Mouse (Mus musculus): ENCODE measurements around the gene Prr5.

Prr5 gene

DNA sequence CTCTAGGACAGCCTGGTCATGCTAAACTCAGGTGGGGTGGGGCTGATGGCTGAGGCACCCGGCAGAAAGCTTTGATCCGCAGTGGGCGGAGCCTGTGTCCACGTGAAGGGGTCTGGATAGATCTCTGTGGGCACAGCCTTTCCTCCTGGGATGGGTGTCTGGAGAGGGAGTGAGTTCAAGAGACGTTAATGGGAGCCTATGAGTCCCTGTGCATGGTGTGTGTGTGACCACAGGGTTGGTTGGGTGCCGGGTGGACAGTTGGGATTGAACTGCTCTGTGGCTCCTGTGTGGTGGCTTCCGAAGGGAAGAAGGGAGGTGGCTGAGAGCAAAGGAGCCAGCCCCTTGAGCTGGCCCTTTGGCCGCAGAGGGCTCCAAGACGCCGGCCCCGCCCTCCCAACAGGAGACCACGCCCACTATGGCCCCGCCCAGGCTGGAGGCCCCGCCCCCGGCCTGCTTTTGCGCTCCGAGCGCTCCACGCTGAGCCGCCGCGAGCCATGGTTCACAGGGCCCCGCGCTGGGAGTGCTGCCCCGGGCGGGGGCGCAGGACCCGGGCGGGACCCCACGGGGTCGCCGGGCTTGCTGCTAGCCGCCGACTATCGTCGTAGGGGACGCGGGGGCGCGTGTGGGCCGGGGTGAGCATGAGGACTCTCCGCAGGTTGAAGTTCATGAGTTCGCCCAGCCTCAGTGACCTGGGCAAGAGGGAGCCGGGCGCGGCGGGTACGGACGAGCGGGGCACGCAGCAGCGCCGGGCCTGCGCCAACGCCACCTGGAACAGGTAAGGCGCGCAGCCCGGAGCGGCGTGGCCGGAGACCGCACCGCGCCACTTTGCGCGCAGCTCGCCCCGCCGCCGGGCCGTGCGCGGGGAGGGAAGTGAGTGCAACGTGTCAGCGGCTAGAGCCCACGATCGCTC, 11.4 kb downstream of the Prr5 start:
- peak; percentile 79 for DNase-seq (ENCODE audit: inconsistent ontology term)

DNA sequence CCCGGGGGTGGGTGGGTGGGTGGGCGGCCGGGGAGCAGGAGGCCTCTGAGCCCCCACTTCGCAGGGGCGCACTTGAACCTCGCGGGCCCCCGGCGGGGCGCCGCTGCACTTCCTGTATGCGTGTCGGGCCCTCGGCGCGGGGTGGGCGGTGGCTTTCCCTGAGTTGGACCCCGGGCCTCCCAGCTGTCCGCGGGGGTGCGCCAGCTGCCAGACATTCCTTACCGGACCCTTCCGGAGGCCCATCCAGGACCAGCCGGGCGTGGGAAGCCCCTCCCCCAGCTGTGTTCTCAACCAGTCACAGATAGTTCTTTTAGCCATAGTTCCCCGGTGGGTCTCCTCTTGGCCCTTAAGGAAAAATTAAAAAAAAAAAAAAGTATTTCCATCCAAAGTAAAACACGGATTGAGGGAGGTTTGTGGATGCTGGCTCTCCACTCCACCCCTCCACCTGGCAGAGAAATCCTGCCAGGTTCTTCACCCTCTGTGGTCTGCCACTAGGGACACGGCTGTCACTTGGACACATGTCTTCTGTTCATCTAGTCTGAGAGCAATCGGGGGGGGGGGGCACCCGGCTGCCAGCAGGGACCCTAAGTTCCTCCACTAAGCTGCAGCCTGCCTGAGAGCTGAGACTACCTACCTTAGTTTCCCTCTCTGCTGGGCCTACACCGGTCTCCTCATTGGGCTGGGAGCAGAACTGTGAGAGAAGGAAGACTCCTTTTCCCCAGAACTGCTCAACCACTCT, 12.2 kb downstream of the Prr5 start:
- DNase-seq (ENCODE audit: inconsistent ontology term): peak; percentile 69

DNA sequence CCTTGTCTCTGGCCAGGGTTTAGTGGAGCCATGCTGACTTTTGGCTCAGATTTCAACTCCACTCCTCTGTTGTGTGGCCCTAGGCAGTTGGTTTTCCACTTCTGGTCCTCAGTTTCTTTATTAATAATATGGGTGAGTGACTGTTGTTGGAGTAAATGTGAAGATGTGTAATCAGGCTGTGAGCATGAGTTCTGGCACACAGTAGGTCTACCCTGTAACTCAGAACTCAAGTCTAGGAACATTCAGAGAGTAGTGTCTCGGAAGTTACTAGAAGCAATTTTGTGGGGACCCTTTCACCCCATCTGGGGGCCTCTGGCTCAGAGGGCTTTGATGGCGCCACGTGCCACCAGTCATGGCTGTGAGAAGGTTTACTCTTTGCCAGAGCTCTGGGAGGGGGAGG, 12.8 kb downstream of the Prr5 start:
- no peak for DNase-seq (ENCODE audit: inconsistent ontology term)

DNA sequence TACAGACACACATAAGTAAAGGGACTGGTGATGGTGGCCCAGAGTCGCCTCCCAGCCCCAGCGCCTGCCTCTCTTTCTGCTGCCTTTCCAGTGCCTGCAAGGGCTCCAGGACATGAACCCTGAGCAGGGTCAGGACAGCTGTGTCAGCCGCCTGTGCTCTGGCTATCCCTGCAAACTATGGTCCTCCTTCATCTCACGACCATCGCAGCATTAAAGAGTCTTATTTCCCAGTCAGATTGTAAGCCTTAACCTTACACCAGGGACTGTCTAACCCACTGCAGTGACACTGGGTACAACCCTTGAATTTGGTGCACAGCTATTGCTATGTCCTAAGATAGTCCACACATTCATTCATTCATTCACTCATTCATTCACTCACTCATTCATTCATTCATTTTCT, 13.4 kb downstream of the Prr5 start:
- DNase-seq (ENCODE audit: inconsistent ontology term): no peak

DNA sequence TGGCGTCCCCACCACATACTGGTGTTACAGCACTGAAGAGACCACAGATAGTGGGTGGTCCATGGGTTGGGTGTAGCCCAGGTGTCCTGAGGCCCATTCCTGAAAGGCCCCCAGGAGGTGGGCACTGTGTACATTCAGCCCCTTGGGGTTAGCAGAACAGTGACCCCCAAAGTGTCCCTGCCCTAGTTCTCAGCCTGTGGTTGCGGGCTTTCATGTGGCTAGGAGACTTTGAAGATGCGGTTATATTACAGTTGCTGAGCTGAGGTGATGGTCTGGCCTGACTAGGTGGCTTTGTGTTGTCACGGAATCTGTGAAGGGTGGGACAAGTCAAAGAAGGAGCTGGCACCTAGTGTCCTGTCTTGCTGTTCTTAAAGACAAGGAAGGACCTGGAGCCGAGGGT, 15.1 kb downstream of the Prr5 start:
- DNase-seq (ENCODE audit: inconsistent ontology term): no peak

DNA sequence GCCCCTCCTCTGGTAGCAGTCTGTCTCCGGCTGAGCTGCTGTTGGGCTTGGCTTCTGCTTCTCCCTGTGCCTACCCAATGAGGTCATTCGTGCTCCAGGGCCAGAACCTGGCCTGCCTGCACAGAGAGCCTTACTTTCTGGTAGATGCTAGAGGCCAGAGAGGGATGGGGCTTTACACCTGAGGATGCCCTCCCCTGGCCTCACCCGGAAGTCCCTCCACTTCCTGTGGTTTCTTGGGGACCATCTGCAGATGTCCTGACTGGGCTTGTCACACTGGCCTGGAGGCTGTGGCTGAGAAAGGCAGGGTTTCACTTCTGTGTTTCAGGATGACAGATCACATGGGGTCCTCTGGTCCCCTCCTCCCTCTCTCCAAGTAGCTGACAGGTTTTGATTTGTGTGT, 16.0 kb downstream of the Prr5 start:
- DNase-seq (ENCODE audit: inconsistent ontology term): no peak

DNA sequence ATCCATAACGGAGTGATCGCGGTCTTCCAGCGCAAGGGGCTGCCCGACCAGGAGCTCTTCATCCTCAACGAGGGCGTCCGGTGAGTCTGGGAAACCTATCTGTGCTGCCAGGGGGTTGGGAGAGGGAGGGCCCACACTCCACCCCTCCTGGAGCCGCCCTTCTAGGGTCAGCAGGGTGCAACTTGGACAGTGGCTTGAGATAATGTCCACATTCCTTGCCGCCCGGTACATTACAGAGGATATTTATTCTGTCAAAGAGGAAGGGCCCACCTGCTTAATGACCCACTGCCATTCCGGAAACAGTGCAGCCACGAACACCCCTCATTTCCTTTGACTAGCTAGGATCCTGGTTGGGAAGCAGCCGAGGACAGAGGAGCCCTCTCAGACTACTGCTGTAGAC, 18.5 kb downstream of the Prr5 start:
- DNase-seq (ENCODE audit: inconsistent ontology term): no peak

DNA sequence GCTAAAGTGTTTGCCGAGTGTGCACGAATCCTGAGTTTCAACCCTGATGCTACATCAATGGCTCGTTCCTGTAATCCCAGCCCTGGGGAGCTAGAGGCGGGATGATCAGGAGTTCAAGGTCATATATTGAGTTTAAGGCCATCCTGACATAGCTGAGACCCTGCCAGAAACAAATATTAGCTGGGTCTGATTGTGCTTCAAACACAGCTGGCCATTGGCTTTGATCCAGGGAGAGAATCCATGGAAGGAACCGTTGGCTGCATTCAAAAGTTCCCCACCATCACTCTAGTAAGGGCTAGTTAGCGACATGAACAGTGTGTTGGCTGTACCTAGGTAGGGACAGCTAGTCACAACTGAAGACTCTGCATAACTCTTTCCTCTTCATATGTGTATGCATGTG, 19.9 kb downstream of the Prr5 start:
- no peak for DNase-seq (ENCODE audit: inconsistent ontology term)

DNA sequence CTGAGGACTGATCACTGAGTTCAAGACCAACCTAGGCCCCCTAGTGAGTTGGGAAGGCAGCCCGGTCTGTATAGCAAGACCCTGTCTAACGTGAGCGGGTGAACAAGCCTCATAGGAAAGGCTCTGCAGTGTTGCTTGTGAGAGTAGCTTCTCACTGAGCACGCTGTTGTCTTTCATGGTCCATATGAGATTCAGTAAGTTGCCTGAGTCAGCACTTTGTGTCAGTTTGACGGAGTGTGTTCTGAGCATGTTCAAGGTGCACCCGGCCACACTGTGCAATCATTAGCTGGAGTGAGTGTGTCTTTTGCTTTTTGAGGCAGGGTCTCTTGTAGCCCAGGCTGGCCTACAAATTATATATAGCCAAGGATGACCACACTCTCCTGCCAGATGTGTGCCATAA, 22.1 kb downstream of the Prr5 start:
- no peak for DNase-seq (ENCODE audit: inconsistent ontology term)

DNA sequence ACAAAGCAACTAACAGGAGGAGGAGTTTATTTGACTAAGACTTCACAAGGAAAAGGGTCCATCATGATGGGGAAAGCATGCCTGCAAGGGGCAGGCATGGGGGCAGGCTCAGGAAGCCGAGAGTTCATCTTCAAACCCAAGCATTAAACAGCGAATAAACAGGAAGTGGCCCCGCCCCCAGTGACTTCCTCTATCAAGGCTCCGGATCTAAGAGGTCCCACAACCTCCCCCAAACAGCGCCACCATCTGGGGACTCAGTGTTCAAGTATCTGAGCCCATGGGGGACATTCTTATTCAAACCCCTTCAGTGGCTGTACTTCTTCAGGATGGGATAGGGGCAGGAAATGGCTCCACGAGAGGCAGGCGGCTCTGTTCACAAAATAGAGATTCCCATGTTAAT, 23.2 kb downstream of the Prr5 start:
- no peak for DNase-seq (ENCODE audit: inconsistent ontology term)

DNA sequence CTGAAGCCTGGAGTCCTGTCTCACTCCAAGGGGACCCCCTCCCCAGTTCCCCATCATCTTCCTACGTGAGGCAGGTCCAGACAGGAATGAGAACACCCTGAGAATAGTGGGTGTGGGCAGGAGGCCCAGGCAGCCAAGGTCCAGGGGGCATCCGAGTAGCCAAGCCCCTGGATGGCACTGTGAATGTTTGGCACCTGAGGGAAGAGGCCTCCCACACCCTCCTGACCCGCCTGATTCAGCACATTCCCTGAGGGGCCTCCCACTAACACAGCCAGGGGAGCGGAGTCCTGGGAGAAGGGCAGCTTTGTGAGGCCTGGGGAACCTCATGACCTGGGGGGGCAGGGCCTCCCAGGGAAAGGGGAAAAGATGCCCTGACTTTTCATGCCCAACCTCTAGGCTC, 26.6 kb downstream of the Prr5 start:
- DNase-seq (ENCODE audit: inconsistent ontology term): no peak

DNA sequence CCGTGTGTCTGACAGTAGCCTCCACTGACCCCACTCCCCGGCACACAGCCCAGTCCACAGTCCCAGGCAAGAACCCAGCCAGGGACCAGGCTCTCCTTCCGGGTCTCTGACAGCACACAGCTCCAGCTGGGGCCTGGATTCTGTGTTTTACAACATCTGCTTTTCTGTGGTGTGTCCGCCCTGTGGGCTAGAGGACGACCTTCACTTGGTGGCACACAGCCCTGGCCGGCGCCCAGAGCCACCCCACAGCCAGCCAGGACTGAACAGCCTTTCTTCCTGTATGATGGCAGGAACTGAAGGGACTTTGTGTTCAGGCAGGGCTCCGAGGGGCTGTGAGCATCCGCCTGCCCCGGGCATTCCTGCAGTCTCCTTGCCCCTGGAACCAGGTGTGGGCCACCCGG, 28.2 kb downstream of the Prr5 start:
- DNase-seq (ENCODE audit: inconsistent ontology term): peak; percentile 47

DNA sequence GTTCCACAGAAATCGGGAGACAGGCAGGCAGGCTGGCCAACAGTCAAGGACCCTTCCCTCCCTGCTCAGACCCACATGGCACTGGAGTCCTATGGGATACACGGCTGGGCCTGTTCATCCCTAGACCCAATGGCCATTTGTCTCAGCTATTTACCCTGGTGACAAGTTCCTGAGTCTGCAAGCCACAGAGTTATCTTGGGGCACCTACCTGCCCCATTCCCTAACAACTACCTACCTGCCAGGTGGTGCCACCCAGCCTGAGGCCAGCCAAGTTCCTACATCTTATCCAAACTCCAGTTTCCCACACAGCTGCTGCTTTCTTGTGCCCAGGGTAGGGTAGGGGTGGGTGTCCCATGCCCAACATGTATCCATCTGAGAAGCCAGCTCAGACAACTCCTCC, 28.8 kb downstream of the Prr5 start:
- DNase-seq (ENCODE audit: inconsistent ontology term): no peak

DNA sequence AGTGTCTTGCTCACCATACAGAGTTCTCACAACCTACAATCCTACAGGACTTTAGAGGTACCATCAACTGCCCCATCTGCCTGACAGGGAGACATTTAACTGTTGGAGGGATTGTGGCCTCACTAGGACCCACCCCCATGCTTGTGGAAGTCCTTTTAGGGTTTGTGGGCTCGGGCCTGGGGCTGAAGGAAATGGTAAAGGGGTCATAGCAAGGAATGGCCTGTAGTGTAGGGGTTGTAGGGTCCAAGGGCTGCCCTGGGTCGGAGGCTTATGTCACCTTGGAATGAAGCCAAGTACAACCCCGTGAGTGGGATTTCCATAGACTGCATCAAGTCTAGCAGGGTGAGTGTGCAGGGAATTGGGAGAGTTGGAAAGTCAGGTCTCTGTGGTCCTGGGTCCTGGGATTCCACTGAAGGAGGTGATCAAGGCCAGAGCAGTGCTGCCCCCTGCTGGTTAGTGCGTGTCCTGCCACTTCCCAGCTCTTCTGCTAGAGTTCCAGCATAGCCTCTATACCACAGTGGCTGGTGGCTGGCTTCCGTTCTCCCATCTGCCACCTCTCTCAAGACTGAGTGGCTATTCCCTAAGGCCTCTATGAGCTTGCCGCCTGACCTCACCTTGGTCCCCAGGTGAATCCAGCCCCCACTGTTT, 30.9 kb downstream of the Prr5 start:
- DNase-seq (ENCODE audit: inconsistent ontology term): no peak

DNA sequence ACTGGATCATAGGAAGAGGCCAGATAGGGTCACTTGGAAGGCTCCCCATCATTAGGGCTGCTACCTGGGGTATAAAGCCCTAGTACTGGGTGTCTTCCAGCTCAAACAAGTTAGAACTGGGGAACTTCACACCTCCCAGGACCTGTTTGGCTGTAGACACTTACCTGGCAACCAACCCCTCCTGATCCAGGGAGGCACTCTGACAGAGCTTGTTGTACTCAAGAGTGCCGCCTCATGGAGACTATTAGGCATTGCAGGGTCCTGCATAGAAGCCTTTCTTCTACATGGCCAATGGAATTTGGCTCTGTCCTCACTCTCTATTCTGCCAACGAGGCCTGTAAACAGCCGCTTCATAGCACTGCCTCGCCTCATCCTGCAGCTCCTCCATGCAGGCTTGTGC, 32.5 kb downstream of the Prr5 start:
- DNase-seq (ENCODE audit: inconsistent ontology term): peak; percentile 50

DNA sequence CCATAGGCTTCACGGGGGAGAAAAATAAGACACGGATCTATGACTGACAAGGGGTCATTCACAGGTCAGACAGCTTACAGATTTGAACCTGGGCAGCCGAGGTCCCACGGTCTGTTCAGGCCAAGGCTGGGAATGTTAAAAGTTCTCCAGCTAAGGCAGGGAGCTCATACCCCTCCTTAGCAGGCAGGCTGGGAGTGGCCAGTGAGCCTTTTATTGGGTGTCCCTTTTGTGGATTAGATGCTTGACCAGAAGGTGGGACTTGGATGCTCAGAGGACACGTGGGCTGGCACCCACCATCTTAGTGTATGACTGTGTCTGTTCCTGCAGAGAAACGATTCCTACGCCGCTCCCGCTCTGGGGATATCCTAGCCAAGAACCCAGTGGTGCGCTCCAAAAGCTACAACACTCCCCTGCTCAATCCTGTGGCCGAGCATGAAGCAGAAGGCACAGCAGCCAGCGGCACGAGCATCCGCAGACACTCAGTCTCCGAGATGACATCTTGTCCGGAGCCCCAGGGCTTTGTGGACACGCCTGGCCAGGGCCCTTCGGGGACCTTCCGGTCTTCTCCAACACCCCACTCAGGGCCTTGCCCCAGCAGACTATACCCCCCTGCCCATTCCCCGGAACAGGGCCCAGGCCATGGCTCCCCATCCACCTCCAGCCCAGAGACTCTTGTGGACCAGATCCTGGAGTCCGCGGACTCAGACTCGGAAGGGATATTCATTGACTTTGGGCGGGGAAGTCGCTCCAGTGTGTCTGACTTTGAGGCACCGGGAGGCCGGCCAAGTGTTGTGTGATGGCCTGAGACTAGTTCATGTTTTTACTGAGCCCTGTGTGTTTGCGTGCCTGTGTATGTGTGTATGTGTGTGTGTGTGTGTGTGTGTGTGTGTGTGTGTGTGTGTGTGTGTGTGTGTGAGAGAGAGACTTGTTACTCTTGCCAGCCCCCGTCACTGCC, 33.2 kb downstream of the Prr5 start:
- DNase-seq (ENCODE audit: inconsistent ontology term): peak; percentile 5

DNA sequence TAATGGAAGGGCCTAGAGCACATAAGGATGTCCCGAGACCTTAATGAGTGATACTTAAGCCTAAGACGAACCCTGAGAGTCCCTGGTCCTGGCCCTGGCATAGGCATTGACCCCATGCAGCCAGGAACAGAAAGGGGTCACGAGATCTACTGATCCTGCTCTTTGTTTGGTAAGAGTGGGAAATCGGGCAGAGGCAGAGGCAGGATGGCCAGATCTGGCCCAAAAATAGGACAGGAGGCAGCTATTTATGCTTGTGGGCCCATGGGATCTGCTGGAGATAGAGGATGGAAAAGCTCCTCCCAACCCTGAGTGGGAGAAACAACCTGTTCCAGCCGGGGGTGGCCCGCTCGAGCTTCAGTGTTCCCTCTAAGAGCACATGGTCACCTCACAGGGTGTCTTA, 34.6 kb downstream of the Prr5 start:
- no peak for DNase-seq (ENCODE audit: inconsistent ontology term)

DNA sequence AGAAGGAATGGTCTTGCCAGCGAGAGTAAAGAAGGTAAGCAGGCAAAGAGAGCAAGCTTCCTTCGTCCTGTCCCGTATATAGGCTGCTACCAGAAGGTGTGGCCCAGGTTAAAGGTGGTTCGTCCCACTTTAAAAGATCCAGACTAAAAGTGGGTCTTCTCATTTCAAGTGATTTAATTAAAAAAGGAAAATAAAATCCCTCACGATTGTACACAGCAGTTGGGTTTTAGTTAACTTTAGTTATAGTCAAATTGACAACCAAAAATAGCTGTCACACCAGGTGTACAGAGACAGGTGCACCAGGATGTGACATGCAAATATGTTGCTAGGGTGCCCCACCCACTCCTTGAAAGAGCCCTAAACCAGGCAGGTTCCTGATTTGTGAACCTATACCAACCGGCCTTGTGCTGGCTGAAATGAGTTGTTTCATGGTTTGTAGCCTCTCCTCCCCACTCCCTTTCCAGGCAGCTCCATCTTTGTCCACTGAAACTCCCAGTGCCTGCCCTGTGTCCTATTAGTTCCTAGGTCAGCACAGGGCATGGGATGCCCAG, 36.0 kb downstream of the Prr5 start:
- DNase-seq (ENCODE audit: inconsistent ontology term): no peak

DNA sequence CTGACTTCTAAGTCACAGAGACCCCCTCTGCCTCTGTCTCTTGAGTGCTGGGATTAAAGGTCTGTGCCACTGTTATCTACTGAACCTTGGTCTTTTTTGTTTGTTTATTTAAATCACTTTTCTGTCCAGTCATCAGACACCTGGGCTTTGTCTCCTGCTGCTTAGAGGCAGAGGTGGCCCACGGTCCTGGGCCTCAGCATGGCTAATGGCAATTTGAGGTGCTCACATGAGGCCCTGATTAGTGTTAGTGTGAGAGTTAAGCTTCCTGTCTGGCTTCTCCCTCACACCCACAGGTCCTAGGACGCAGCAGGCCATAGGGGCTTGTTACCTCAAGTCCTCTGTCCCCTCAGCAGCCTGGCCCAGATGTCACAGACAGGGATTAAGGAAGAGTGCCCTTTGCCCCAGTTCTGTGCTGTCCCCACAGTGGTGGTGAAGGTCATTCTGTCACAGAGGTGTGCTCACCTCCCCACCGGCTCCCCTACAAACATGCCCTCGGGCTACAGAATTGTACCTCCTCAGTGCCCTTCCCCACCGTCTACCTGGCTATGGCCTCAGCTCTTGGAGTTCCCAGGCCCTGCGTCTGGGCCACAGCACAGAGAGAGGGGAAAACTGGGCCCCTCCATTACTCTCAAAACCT, 37.7 kb downstream of the Prr5 start:
- no peak for DNase-seq (ENCODE audit: inconsistent ontology term)

DNA sequence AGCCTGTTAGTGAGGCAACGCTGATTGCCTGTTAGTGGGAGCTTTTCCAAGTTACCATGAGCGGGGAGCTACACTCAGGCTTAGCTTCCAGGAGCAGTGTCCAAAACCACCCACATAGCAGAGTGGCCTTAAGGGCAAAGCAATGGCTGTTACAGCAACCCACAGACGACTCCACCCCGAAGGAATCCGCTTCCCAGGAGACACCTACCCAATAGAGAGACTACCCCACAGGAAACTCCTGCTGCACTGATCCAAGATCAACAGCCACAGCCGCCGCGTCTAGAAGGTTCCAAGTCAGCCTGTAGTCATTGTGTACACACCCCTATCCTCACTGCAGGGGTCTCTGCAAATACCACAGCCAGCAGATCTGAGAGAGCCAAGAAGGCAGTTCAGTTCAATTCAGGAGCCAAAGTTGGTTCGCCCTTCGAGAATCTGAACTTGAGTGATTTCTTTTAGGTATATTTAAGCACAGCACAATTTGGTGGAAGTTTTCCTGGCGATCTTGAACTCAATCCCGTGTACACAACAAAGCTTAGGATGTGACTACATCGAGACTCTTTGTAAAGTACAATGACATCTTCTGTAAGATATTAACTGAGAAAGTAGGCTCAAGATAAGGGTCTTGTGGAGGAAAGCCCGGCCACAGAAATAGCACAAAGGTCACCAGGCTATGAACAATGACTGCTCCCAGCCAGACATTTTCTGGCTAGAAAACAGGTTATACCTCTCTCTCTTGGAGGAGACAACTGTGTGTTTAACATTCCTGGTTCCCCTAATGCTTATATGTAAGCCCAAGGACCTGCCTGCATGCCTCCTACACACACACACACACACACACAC, 43.4 kb downstream of the Prr5 start:
- DNase-seq (ENCODE audit: inconsistent ontology term): peak; percentile 38

All from Muller cell, postnatal 12 days (primary cell).